In genomic region chr5:36890794-36891193, GRCm38 (mm10) we compare ENCODE assay signal across 12 mouse cellular contexts. TPM values are rescaled to one million over a fixed set of nuclear protein-coding genes. Genes with fewer than 3 reads are reported as not detected.
DNase-seq lines count a peak whose midpoint lies in the region; ATAC-seq lines count a peak whose summit lies in the region.
"Had no signal": no experiment of that assay in that cellular context is flagged by ENCODE, and none has a peak within 500 bp of the region (broad histone marks: within the 10 kb centered on the region; RNA-seq: fewer than 3 reads in every experiment).

No protein-coding gene starts in this region.

- no peak overlapping the region for H3K4me3 ChIP-seq in forebrain, embryonic 16.5 days (replicated peaks; ENCODE audit: low read length)
- no peak overlapping the region for H3K4me3 ChIP-seq in neural tube, embryonic 13.5 days
- H3K4me3 ChIP-seq: embryonic facial prominence, embryonic 12.5 days; limb, embryonic 15.5 days; myocyte had no signal

- DNase-seq in embryo, embryonic 10.5 days (ENCODE audit: low spot score): peak; percentile 39
- DNase-seq in layer of hippocampus, postnatal 10 days (ENCODE audit: low spot score in 2 of 2): peak; percentile 55 to 60
- DNase-seq in kidney, postnatal 25 days: no peak
- no peak for DNase-seq in cerebellum, adult 8-10 months

- H3K27me3 ChIP-seq in forebrain, embryonic 16.5 days (replicated peaks; ENCODE audit: control insufficient read depth, insufficient read depth, low read length): no peaks in the 10 kb centered on the region
- H3K27me3 ChIP-seq in neural tube, embryonic 13.5 days: no peaks in the 10 kb centered on the region
- H3K27me3 ChIP-seq: embryonic facial prominence, embryonic 12.5 days had no signal

- WGBS in forebrain, embryonic 16.5 days: 10% methylated on average over 9 of the region's 9 CpGs
- 14% methylated on average over 9 of the region's 9 CpGs for WGBS in neural tube, embryonic 13.5 days

- peak; percentile 80 for ATAC-seq in forebrain, embryonic 16.5 days
- ATAC-seq in neural tube, embryonic 13.5 days (ENCODE audit: low read depth): 0 out of 2 replicates have a peak, but pooled peaks have one; percentile 9
- no peak for ATAC-seq in megakaryocyte, adult 5-6 weeks (ENCODE audit: poor library complexity, severe bottlenecking)
- no peak for ATAC-seq in activated CD4-positive, CD25-positive, alpha-beta regulatory T cell, adult 4 months
- ATAC-seq: Patski had no signal

- no peaks in the 10 kb centered on the region for H3K9me3 ChIP-seq in forebrain, embryonic 16.5 days (ENCODE audit: control insufficient read depth, low read length)
- no peaks in the 10 kb centered on the region for H3K9me3 ChIP-seq in neural tube, embryonic 13.5 days
- H3K9me3 ChIP-seq: embryonic facial prominence, embryonic 12.5 days; limb, embryonic 15.5 days had no signal

- peaks cover 37% of the 10 kb centered on the region for H3K4me1 ChIP-seq in forebrain, embryonic 16.5 days (replicated peaks; ENCODE audit: control insufficient read depth, insufficient read depth, low read length)
- H3K4me1 ChIP-seq in neural tube, embryonic 13.5 days (replicated peaks): peaks cover 93% of the 10 kb centered on the region
- H3K4me1 ChIP-seq: limb, embryonic 15.5 days had no signal

- peak overlapping the region; percentile 36; the same call in 1 of the 2 replicates for H3K9ac ChIP-seq in forebrain, embryonic 16.5 days (replicated peaks; ENCODE audit: low read depth, low read length)
- H3K9ac ChIP-seq in neural tube, embryonic 13.5 days: 0 out of 2 replicates have a peak overlapping the region, but pooled peaks have one; percentile 31
- H3K9ac ChIP-seq: embryonic facial prominence, embryonic 12.5 days; limb, embryonic 15.5 days had no signal

- H3K27ac ChIP-seq in forebrain, embryonic 16.5 days (ENCODE audit: low read length): peak overlapping the region; percentile 49
- peak overlapping the region; percentile 62 for H3K27ac ChIP-seq in neural tube, embryonic 13.5 days (replicated peaks)
- H3K27ac ChIP-seq: embryonic facial prominence, embryonic 12.5 days; limb, embryonic 15.5 days had no signal

- H3K36me3 ChIP-seq in forebrain, embryonic 16.5 days (ENCODE audit: control insufficient read depth, insufficient read depth): no peaks in the 10 kb centered on the region
- H3K36me3 ChIP-seq in neural tube, embryonic 13.5 days: no peaks in the 10 kb centered on the region
- H3K36me3 ChIP-seq: embryonic facial prominence, embryonic 12.5 days; limb, embryonic 15.5 days had no signal

- no peak overlapping the region; the same call in 1 of the 2 replicates for H3K4me2 ChIP-seq in forebrain, embryonic 16.5 days (ENCODE audit: low read length)
- H3K4me2 ChIP-seq in neural tube, embryonic 13.5 days: no peak overlapping the region
- H3K4me2 ChIP-seq: embryonic facial prominence, embryonic 12.5 days; limb, embryonic 15.5 days had no signal

RNA-seq across cellular contexts. Expression of gene Ppp2r2c, which starts 22.5 kb away (rescaled TPM):
- 34.2 and 38.3 TPM in 2 replicates for polyA plus RNA-seq in forebrain, embryonic 16.5 days (2015; fragmentation: Nextera tagmentation; extraction: Ambion mirVana)
- total RNA-seq in layer of hippocampus, postnatal 10 days (2021): 100 to 1,000 TPM; 298 to 304 TPM
- 43.1 and 44.8 TPM in 2 replicates for polyA plus RNA-seq in neural tube, embryonic 13.5 days (2015; fragmentation: Nextera tagmentation; extraction: Ambion mirVana)
- total RNA-seq in megakaryocyte, adult 5-6 weeks (2015): not detected in 2 replicates
- not detected in 2 replicates for total RNA-seq in megakaryocyte, adult 5-6 weeks (2017)
- polyA plus RNA-seq in activated CD4-positive, CD25-positive, alpha-beta regulatory T cell, adult 4 months (2017; shearing (Covaris generic)): not detected

Comparison
In these comparisons a context has a peak if more than half of its experiments do, and no peak if none do; other contexts are left out.
1. DNase-seq: peak in embryo, embryonic 10.5 days (single experiment) and layer of hippocampus, postnatal 10 days (2 of 2); none in kidney, postnatal 25 days (0 of 2) and cerebellum, adult 8-10 months (single experiment).
2. ATAC-seq: peak in forebrain, embryonic 16.5 days (single experiment) and neural tube, embryonic 13.5 days (single experiment); none in megakaryocyte, adult 5-6 weeks (single experiment) and activated CD4-positive, CD25-positive, alpha-beta regulatory T cell, adult 4 months (single experiment).
3. RNA of gene Ppp2r2c, which starts 22.5 kb away (polyA plus RNA-seq): 43.1 to 44.8 TPM in neural tube, embryonic 13.5 days and 34.2 to 38.3 TPM in forebrain, embryonic 16.5 days; not detected in activated CD4-positive, CD25-positive, alpha-beta regulatory T cell, adult 4 months; every median in the first group is over 10 times any median in the second.